Mouse (Mus musculus): Measurements from ENCODE around the gene 1700122O11Rik. TPM values are rescaled to one million over a fixed set of nuclear protein-coding genes. Genes with fewer than 3 reads are reported as not detected.

The 1700122O11Rik gene
- not detected in 2 replicates for polyA plus RNA-seq (2012; rRNA removed)

DNA sequence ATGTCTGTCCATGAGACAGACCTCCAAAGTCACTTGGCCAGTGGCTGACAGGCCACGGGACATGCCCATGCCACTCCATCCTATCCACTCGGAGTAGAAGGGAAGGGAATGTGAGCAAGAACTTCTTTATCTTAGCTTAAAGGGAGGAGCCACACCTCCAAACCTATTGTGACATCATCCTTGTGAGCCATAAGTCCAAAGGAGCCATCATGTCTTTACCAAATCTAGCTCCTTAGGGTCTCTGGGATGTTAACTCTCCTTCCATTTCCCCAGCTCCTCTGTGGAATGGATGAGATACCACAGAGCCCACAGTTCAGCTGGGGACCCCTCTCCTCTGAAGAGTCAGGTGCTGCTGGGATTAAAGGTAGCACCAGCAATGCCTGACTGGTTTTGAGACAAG, at the start of gene 1700122O11Rik:
Gene 1700122O11Rik, minus strand, starts transcription at position 101 of the 400 bp plus-strand sequence.
- Histone ChIP-seq H3K27ac (ENCODE audit: insufficient read depth, low read depth, low read length) (peak within 1 kb of the TSS; percentile 14; the same call in 1 of the 2 replicates), H3K36me3 (ENCODE audit: control insufficient read depth, insufficient read depth, low read length) (no peaks in the 10 kb centered on the region), H3K4me3 (ENCODE audit: low read depth, low read length) (no peak within 1 kb of the TSS), H3K4me1 (ENCODE audit: control insufficient read depth, insufficient read depth, insufficient read length, low read length) (peaks cover 8% of the 10 kb centered on the region), H3K27me3 (ENCODE audit: control insufficient read depth, insufficient read depth, low read length) (no peaks in the 10 kb centered on the region)
- TF ChIP-seq CTCF (IDR thresholded peaks at IDR 0.05; ENCODE audit: extremely low read depth, insufficient read length, insufficient replicate concordance, low read depth, low read length) (no peak), POLR2A (IDR thresholded peaks at IDR 0.05; ENCODE audit: low read depth, low read length) (no peak)
- 92% methylated on average over 2 of the region's 2 CpGs for WGBS

DNA sequence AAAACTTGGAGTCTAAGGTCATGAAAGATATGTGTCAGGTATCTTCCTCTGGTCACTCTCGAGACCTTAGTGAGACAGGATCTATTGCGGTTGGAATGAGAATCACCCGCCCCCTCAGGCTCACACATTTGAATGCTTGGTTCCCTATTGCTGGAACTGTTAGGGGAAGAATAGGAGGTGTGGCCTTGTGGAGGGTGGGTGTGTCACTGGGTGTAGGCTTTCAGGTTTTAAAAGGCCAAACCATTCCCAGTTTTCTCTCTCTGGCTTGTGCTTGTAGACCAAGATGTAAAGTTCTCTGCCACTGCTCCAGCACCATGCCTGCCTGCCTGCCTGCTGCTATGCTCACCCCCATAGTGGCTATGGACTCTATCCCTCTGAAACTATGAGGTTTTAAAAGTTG, 42.5 kb upstream of the 1700122O11Rik start:
- H3K27me3 ChIP-seq (ENCODE audit: control insufficient read depth, insufficient read depth, low read length), result no peaks in the 10 kb centered on the region
- no peaks in the 10 kb centered on the region for H3K36me3 ChIP-seq (ENCODE audit: control insufficient read depth, insufficient read depth, low read length)
- H3K4me3 ChIP-seq (ENCODE audit: low read depth, low read length), result no peak overlapping the region
- H3K4me1 ChIP-seq (ENCODE audit: control insufficient read depth, insufficient read depth, insufficient read length, low read length), result no peaks in the 10 kb centered on the region
- no peak overlapping the region for H3K27ac ChIP-seq (ENCODE audit: insufficient read depth, low read depth, low read length)
- WGBS, result 43% methylated on average over 3 of the region's 3 CpGs
- TF ChIP-seq CTCF (IDR thresholded peaks at IDR 0.05; ENCODE audit: extremely low read depth, insufficient read length, insufficient replicate concordance, low read depth, low read length), result no peak
- TF ChIP-seq POLR2A (IDR thresholded peaks at IDR 0.05; ENCODE audit: low read depth, low read length), result no peak

DNA sequence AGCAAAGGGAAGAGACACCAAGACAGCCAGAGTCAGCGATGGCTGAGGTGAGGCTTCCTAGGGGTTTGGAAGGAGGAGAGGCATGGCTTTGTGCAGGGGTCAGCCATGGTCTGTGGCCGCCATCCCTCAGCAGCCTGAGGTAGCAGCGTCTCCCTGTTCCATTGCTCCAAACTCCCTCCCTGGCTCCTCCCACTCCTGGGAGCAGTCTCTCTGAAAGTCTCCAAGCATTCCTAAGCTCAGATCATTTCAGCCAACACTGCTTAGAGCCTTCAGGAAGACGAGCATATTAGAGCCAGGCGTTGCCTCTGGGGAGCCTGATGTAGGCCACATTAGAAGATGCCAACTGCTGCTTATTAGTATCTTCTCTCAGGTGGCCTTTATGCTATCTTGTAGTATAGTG, 29.6 kb upstream of the 1700122O11Rik start:
- H3K27me3 ChIP-seq (ENCODE audit: control insufficient read depth, insufficient read depth, low read length), result no peaks in the 10 kb centered on the region
- H3K4me1 ChIP-seq (ENCODE audit: control insufficient read depth, insufficient read depth, insufficient read length, low read length), result no peaks in the 10 kb centered on the region
- TF ChIP-seq CTCF (IDR thresholded peaks at IDR 0.05; ENCODE audit: extremely low read depth, insufficient read length, insufficient replicate concordance, low read depth, low read length) (no peak), POLR2A (IDR thresholded peaks at IDR 0.05; ENCODE audit: low read depth, low read length) (no peak)
- H3K36me3 ChIP-seq (ENCODE audit: control insufficient read depth, insufficient read depth, low read length), result no peaks in the 10 kb centered on the region
- 73% methylated on average over 5 of the region's 5 CpGs for WGBS
- H3K27ac ChIP-seq (ENCODE audit: insufficient read depth, low read depth, low read length), result no peak overlapping the region
- no peak overlapping the region for H3K4me3 ChIP-seq (ENCODE audit: low read depth, low read length)

DNA sequence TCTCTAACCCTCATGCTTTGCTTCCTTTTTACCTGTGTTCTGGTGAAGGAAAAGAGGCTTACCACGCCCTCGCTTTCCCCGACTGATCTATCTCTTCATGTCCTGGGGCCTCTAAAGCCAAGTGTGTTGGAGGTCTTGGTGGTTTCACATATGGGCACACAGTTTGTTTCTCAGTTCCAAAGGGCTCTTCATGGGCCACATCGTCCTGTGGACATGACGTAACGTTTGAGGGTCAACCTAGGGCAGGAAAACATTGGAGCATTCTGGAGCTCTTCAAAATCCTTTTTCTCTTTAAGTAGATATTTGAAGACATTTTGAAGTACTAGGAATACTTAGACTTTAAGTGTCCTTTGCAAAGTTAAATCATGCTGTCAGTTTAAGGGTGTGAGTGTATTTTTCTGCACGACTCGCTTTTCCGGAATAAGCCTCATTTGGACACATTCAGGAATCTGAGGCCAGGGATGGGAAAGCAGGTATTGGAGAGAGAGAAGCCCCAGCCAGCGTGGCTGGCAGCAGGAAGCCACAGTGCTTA, 29.1 kb upstream of the 1700122O11Rik start:
- Histone ChIP-seq H3K27me3 (ENCODE audit: control insufficient read depth, insufficient read depth, low read length) (no peaks in the 10 kb centered on the region), H3K27ac (ENCODE audit: insufficient read depth, low read depth, low read length) (no peak overlapping the region), H3K36me3 (ENCODE audit: control insufficient read depth, insufficient read depth, low read length) (no peaks in the 10 kb centered on the region), H3K4me1 (ENCODE audit: control insufficient read depth, insufficient read depth, insufficient read length, low read length) (no peaks in the 10 kb centered on the region), H3K4me3 (ENCODE audit: low read depth, low read length) (no peak overlapping the region)
- WGBS, result 73% methylated on average over 10 of the region's 10 CpGs
- TF ChIP-seq POLR2A (IDR thresholded peaks at IDR 0.05; ENCODE audit: low read depth, low read length), result no peak
- TF ChIP-seq CTCF (IDR thresholded peaks at IDR 0.05; ENCODE audit: extremely low read depth, insufficient read length, insufficient replicate concordance, low read depth, low read length), result no peak

DNA sequence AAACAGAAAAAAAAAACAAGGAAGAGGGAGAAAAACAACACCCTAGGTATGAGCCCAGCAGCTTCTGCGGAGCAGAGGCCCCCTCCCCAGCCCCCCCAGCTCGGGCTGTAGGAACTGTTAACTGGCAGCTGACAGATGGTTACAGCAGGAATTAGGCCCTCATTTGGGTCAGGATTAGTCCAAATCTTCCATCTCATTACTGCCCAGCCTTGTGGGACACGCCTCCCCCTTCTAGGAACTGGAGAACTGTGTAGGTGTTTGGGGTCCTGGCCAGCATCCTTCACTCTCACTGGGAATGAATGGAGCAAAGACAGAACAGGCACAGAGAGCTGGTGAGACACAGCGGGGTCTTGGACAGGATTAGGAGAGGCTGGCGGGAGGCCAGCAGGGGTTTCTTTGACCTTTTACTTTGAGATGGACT, 27.0 kb upstream of the 1700122O11Rik start:
- Histone ChIP-seq H3K27me3 (ENCODE audit: control insufficient read depth, insufficient read depth, low read length) (no peaks in the 10 kb centered on the region), H3K36me3 (ENCODE audit: control insufficient read depth, insufficient read depth, low read length) (no peaks in the 10 kb centered on the region), H3K4me1 (ENCODE audit: control insufficient read depth, insufficient read depth, insufficient read length, low read length) (no peaks in the 10 kb centered on the region), H3K27ac (ENCODE audit: insufficient read depth, low read depth, low read length) (no peak overlapping the region), H3K4me3 (ENCODE audit: low read depth, low read length) (no peak overlapping the region)
- WGBS, result 81% methylated on average over 5 of the region's 5 CpGs
- no peak for TF ChIP-seq POLR2A (IDR thresholded peaks at IDR 0.05; ENCODE audit: low read depth, low read length)
- TF ChIP-seq CTCF (IDR thresholded peaks at IDR 0.05; ENCODE audit: extremely low read depth, insufficient read length, insufficient replicate concordance, low read depth, low read length), result no peak

DNA sequence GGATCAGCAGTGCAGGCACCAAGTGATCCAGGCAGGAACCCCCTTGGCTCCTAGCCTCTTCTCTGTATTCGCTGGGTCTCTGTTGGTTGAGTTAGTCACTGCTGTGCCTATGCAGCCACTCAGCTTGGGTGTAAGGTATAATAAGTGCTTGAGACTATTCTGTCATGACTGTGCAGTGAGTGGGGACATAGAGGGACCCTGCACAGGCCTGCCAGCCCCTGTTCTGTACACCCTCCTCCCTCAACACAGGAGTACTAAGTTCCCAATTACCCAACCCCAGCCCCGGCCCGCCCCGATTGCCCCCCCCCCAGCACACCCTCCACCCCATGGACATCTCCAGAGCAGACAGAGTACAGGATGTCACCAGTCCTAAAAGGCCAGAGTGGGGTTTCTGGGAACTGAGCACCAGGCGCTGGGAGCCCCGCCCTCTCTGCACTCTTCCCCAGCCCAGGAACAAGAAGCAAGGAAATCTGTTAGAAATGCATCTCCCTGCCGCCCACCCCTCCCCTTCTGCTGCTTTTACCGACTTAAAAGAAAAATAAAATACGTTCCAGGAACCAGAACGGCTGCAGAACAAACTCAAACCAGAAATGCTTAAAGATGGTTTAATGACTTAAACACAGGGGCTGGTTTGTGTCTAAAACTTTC, 26.2 kb upstream of the 1700122O11Rik start:
- Histone ChIP-seq H3K27ac (ENCODE audit: insufficient read depth, low read depth, low read length) (no peak overlapping the region), H3K4me1 (ENCODE audit: control insufficient read depth, insufficient read depth, insufficient read length, low read length) (no peaks in the 10 kb centered on the region), H3K4me3 (ENCODE audit: low read depth, low read length) (no peak overlapping the region), H3K27me3 (ENCODE audit: control insufficient read depth, insufficient read depth, low read length) (no peaks in the 10 kb centered on the region), H3K36me3 (ENCODE audit: control insufficient read depth, insufficient read depth, low read length) (no peaks in the 10 kb centered on the region)
- TF ChIP-seq POLR2A (IDR thresholded peaks at IDR 0.05; ENCODE audit: low read depth, low read length), result no peak
- no peak for TF ChIP-seq CTCF (IDR thresholded peaks at IDR 0.05; ENCODE audit: extremely low read depth, insufficient read length, insufficient replicate concordance, low read depth, low read length)
- WGBS, result 54% methylated on average over 10 of the region's 10 CpGs

DNA sequence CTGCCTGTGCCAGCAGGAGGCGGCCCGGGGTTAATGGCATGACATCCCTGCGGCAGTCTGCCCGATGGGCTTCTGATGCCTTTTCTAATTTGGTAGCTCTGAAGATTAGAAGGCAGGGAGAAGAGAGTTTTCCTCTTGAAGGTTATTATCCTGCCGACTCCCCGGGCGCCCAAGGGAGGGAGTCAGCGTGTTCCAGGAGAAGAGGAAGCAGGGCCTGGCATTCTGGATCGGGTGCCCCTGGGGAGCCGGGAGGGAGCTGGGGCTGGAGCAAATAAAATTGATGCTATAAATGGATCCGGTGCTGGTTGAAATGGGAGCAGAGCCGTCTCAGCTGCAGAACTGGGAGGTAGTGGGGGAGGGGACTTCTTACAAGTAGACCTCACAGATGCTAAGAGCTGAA, 19.3 kb upstream of the 1700122O11Rik start:
- Histone ChIP-seq H3K27me3 (ENCODE audit: control insufficient read depth, insufficient read depth, low read length) (no peaks in the 10 kb centered on the region), H3K4me1 (ENCODE audit: control insufficient read depth, insufficient read depth, insufficient read length, low read length) (peaks cover under 1% of the 10 kb centered on the region; the same call in 1 of the 2 replicates), H3K4me3 (ENCODE audit: low read depth, low read length) (no peak overlapping the region), H3K27ac (ENCODE audit: insufficient read depth, low read depth, low read length) (no peak overlapping the region), H3K36me3 (ENCODE audit: control insufficient read depth, insufficient read depth, low read length) (no peaks in the 10 kb centered on the region)
- WGBS, result 43% methylated on average over 12 of the region's 12 CpGs
- TF ChIP-seq CTCF (IDR thresholded peaks at IDR 0.05; ENCODE audit: extremely low read depth, insufficient read length, insufficient replicate concordance, low read depth, low read length) (no peak), POLR2A (IDR thresholded peaks at IDR 0.05; ENCODE audit: low read depth, low read length) (no peak)
